Mouse (Mus musculus) heart, embryonic 12.5 days (tissue): Measurements from ENCODE around the gene Arhgef3. TPM values are rescaled to one million over a fixed set of nuclear protein-coding genes. Genes with fewer than 3 reads are reported as not detected.

Experiments
- ATAC-seq: fragments of 200-750 bp; cut with Nextera tagmentation; 2 replicates; pipeline ENCODE4 v1.8.0; 2017; ENCODE audit warnings: moderate TSS enrichment, moderate library complexity; ENCODE audit not compliant: insufficient number of reproducible peaks, low FRiP score
- H3K27ac ChIP-seq: fragments of 300-500 bp; sonication (generic); 2 replicates; pipeline ENCODE4 v1.5.1; 2016; ENCODE audit warnings: mild to moderate bottlenecking, moderate library complexity; ENCODE audit not compliant: poor library complexity, severe bottlenecking
- H3K27me3 ChIP-seq: fragments of 300-500 bp; sonication (generic); replicated peaks from 2 replicates; pipeline ENCODE4 v1.6.1; 2016; ENCODE audit warnings: mild to moderate bottlenecking, moderate library complexity
- H3K36me3 ChIP-seq: fragments of 300-500 bp; sonication (generic); 2 replicates; pipeline ENCODE4 v1.6.1; 2016; ENCODE audit warnings: mild to moderate bottlenecking, moderate library complexity
- H3K4me1 ChIP-seq: fragments of 300-500 bp; sonication (generic); replicated peaks from 2 replicates; pipeline ENCODE4 v1.6.1; 2016; ENCODE audit warnings: mild to moderate bottlenecking
- H3K4me2 ChIP-seq: fragments of 300-500 bp; sonication (generic); 2 replicates; pipeline ENCODE4 v1.6.1; 2016; ENCODE audit warnings: mild to moderate bottlenecking, moderate library complexity
- H3K4me3 ChIP-seq: fragments of 300-500 bp; sonication (generic); 2 replicates; pipeline ENCODE4 v1.5.1; 2016; ENCODE audit warnings: mild to moderate bottlenecking
- H3K9ac ChIP-seq: fragments of 300-500 bp; sonication (generic); 2 replicates; pipeline ENCODE4 v1.6.1; 2016; ENCODE audit warnings: mild to moderate bottlenecking, moderate library complexity
- H3K9me3 ChIP-seq: fragments of 300-500 bp; sonication (generic); replicated peaks from 2 replicates; pipeline ENCODE4 v1.6.1; 2016; ENCODE audit warnings: mild to moderate bottlenecking, moderate library complexity
- WGBS: fragments of 180-500 bp; shearing (Covaris S2); methylation state at CpG from one replicate; pipeline ENCODE4 v1.1.7; 2016; 5-methylcytosine and 5-hydroxymethylcytosine counted together
- polyA plus RNA-seq: library from polyadenylated mRNA; unstranded; fragments of >200 nt; fragmentation: Nextera tagmentation; extraction: Ambion mirVana; gene quantifications from 2 replicates; pipeline ENCODE4 v1.2.1, GENCODE M21; 2016

Arhgef3 gene
- polyA plus RNA-seq, 1 experiment from 2014 or later: 17.6 TPM

GRCm38 (mm10) chr14:27145171-27146045 is 30.7 kb downstream of the Arhgef3 start:
- Histone ChIP-seq H3K36me3 (no peaks in the 10 kb centered on the region), H3K9ac (0 out of 2 replicates have a peak overlapping the region, but pooled peaks have one; percentile 11), H3K27me3 (no peaks in the 10 kb centered on the region), H3K4me2 (no peak overlapping the region), H3K4me1 (peaks cover 64% of the 10 kb centered on the region), H3K9me3 (no peaks in the 10 kb centered on the region), H3K27ac (no peak overlapping the region), H3K4me3 (no peak overlapping the region)
- WGBS: 50% methylated on average over 8 of the region's 8 CpGs
- peak; percentile 36; the same call in 1 of the 2 replicates for ATAC-seq

- Histone ChIP-seq H3K9me3 (no peaks in the 10 kb centered on the region), H3K27me3 (no peaks in the 10 kb centered on the region), H3K36me3 (no peaks in the 10 kb centered on the region), H3K27ac (no peak overlapping the region), H3K4me1 (peaks cover 64% of the 10 kb centered on the region), H3K9ac (no peak overlapping the region), H3K4me3 (no peak overlapping the region), H3K4me2 (no peak overlapping the region)
- ATAC-seq: no peak
- 46% methylated on average over 7 of the region's 7 CpGs for WGBS
Measured at GRCm38 (mm10) chr14:27147726-27148125, 33.0 kb downstream of the Arhgef3 start.

DNA sequence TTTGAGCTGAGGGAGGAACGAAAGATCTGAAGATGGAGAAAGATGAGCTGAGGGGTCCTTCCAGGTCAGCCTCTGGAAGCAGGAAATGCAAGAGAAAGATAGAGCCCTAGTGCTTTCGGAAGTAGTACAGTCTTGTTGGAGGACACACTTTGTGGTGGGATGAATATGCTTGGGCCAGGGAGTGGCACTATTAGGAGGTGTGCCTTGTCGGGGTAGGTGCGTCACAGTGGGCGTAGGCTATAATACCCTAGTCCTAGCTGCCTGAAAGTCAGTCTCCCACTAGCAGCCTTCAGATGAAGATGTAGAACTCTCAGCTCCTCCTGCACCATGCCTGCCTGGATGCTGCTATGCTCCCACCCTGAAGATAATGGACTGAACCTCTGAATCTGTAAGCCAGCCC is 34.7 kb downstream of the Arhgef3 start:
- 85% methylated on average over 5 of the region's 5 CpGs for WGBS
- no peak overlapping the region for H3K27ac ChIP-seq

DNA sequence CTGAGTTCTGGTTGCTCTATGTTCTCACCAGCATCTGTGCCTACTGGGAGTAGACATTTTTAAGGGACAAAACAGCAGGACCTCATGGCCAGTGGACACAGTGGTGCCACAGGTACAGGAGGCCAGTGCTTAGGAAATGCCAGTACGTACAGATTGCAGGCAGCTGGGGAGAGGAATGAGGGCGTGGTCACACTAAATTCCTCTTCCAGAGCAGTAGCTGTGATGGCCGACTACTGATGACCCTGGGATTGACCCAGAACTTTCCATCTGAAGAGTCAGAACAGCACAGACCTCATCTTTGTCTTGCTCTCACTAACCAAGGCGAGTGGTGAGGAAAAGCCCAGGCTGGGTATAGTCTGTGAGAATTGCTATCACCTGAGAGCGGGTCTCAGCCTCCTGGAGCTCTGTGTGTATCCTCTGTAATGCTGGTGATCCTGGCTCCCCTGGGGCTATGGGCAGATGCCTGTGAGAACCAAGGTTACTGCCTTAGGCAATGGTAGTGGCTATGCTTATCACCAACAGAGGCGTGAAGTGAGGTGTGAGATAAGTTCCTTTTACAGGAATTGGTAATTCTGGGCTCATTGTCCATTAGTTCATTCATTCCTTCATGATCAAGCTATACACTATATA is 35.4 kb downstream of the Arhgef3 start:
- peak overlapping the region; percentile 35 for H3K27ac ChIP-seq
- no peak overlapping the region for H3K4me2 ChIP-seq
- H3K9ac ChIP-seq: no peak overlapping the region
- H3K36me3 ChIP-seq: no peaks in the 10 kb centered on the region
- H3K27me3 ChIP-seq: no peaks in the 10 kb centered on the region
- peaks cover 53% of the 10 kb centered on the region for H3K4me1 ChIP-seq
- ATAC-seq: no peak
- no peak overlapping the region for H3K4me3 ChIP-seq
- 27% methylated on average over 6 of the region's 6 CpGs for WGBS
- H3K9me3 ChIP-seq: no peaks in the 10 kb centered on the region

More for the DNA sequence above, 34.7 kb downstream of the Arhgef3 start:
- no peak overlapping the region for H3K4me3 ChIP-seq
- H3K4me2 ChIP-seq: no peak overlapping the region
- H3K27me3 ChIP-seq: no peaks in the 10 kb centered on the region
- H3K36me3 ChIP-seq: no peaks in the 10 kb centered on the region
- ATAC-seq: no peak
- H3K9ac ChIP-seq: no peak overlapping the region
- peaks cover 60% of the 10 kb centered on the region for H3K4me1 ChIP-seq
- H3K9me3 ChIP-seq: no peaks in the 10 kb centered on the region

- no peaks in the 10 kb centered on the region for H3K27me3 ChIP-seq
- no peaks in the 10 kb centered on the region for H3K9me3 ChIP-seq
- ATAC-seq: peak; percentile 70
- no peak overlapping the region for H3K4me3 ChIP-seq
- 10% methylated on average over 8 of the region's 8 CpGs for WGBS
- no peak overlapping the region for H3K9ac ChIP-seq
- peaks cover 45% of the 10 kb centered on the region for H3K4me1 ChIP-seq
- H3K4me2 ChIP-seq: peak overlapping the region; percentile 42
- peak overlapping the region; percentile 92 for H3K27ac ChIP-seq
- no peaks in the 10 kb centered on the region for H3K36me3 ChIP-seq
Measured at GRCm38 (mm10) chr14:27151432-27151831, 36.7 kb downstream of the Arhgef3 start.

- H3K36me3 ChIP-seq: no peaks in the 10 kb centered on the region
- no peak overlapping the region for H3K4me2 ChIP-seq
- 65% methylated on average over 6 of the region's 6 CpGs for WGBS
- H3K4me3 ChIP-seq: no peak overlapping the region
- no peak for ATAC-seq
- H3K27me3 ChIP-seq: no peaks in the 10 kb centered on the region
- peaks cover 41% of the 10 kb centered on the region for H3K4me1 ChIP-seq
- no peak overlapping the region for H3K27ac ChIP-seq
- H3K9ac ChIP-seq: no peak overlapping the region
- no peaks in the 10 kb centered on the region for H3K9me3 ChIP-seq
Measured at GRCm38 (mm10) chr14:27155088-27155487, 40.4 kb downstream of the Arhgef3 start.

GRCm38 (mm10) chr14:27156032-27156431 is 41.3 kb downstream of the Arhgef3 start:
- Histone ChIP-seq H3K9ac (no peak overlapping the region), H3K27me3 (no peaks in the 10 kb centered on the region), H3K4me2 (no peak overlapping the region), H3K9me3 (no peaks in the 10 kb centered on the region), H3K27ac (no peak overlapping the region), H3K4me3 (no peak overlapping the region), H3K4me1 (peaks cover 33% of the 10 kb centered on the region), H3K36me3 (no peaks in the 10 kb centered on the region)
- no peak for ATAC-seq
- WGBS: 64% methylated on average over 6 of the region's 6 CpGs

DNA sequence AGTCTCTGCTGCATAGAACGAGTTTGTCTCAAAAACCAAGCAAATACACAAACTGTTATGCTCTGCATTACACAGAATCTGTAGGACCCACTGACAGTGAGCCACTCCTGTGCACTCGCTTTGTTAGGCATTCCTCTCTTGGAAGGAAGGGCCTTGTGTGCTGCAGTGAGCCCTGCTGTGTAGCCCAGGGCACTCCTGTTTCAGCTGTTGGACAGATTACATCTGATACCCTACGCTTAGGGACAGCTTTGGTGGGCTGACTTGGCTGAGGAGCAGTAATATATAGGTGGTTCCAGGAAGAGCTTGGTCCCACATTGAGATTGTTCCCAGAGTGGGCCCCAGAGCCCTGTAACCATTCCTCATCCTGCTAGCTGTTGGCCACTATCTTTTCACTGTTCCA is 43.4 kb downstream of the Arhgef3 start:
- no peak overlapping the region for H3K9ac ChIP-seq
- WGBS: 65% methylated on average over 3 of the region's 3 CpGs
- no peak overlapping the region for H3K4me3 ChIP-seq
- H3K27ac ChIP-seq: no peak overlapping the region
- H3K4me2 ChIP-seq: no peak overlapping the region
- H3K4me1 ChIP-seq: peaks cover 23% of the 10 kb centered on the region
- H3K27me3 ChIP-seq: 0 out of 2 replicates have a peak, but pooled peaks cover 3% of the 10 kb centered on the region
- H3K36me3 ChIP-seq: no peaks in the 10 kb centered on the region
- no peaks in the 10 kb centered on the region for H3K9me3 ChIP-seq
- no peak for ATAC-seq

- Histone ChIP-seq H3K9ac (no peak overlapping the region), H3K9me3 (no peaks in the 10 kb centered on the region), H3K4me3 (no peak overlapping the region), H3K4me1 (peaks cover 23% of the 10 kb centered on the region), H3K27me3 (0 out of 2 replicates have a peak, but pooled peaks cover 3% of the 10 kb centered on the region), H3K27ac (no peak overlapping the region), H3K4me2 (no peak overlapping the region), H3K36me3 (no peaks in the 10 kb centered on the region)
- ATAC-seq: no peak
- 20% methylated on average over 2 of the region's 2 CpGs for WGBS
Measured at GRCm38 (mm10) chr14:27158782-27159181, 44.1 kb downstream of the Arhgef3 start.

- no peak overlapping the region for H3K9ac ChIP-seq
- 0 out of 2 replicates have a peak, but pooled peaks cover 3% of the 10 kb centered on the region for H3K27me3 ChIP-seq
- no peak overlapping the region for H3K27ac ChIP-seq
- ATAC-seq: no peak
- H3K36me3 ChIP-seq: no peaks in the 10 kb centered on the region
- peaks cover 23% of the 10 kb centered on the region for H3K4me1 ChIP-seq
- no peak overlapping the region for H3K4me2 ChIP-seq
- no peaks in the 10 kb centered on the region for H3K9me3 ChIP-seq
- WGBS: 84% methylated on average over 7 of the region's 7 CpGs
- H3K4me3 ChIP-seq: no peak overlapping the region
Measured at GRCm38 (mm10) chr14:27160762-27161161, 46.1 kb downstream of the Arhgef3 start.

DNA sequence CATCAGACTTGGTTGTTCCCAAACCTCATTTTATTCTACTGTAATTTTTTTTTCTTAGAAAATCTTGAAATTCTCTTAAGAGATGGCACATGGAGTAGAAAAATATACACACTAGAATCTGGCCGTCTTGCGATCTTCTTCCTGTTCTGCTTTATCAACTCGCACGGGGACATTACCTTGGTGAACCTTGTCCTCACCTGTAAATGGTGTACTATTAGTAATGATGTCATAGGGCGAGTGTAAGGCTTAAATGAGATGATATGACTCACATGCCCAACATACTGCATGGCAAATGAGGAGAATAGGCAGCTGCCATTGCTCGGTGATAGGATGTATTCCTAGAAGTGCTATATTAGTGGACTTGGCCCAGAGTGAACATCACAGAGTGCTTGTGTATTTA is 49.9 kb downstream of the Arhgef3 start:
- H3K4me3 ChIP-seq: no peak overlapping the region
- no peak overlapping the region for H3K9ac ChIP-seq
- H3K9me3 ChIP-seq: no peaks in the 10 kb centered on the region
- no peak for ATAC-seq
- no peak overlapping the region for H3K27ac ChIP-seq
- H3K27me3 ChIP-seq: peaks cover 3% of the 10 kb centered on the region; the same call in 1 of the 2 replicates
- peaks cover 30% of the 10 kb centered on the region for H3K4me1 ChIP-seq
- no peaks in the 10 kb centered on the region for H3K36me3 ChIP-seq
- 86% methylated on average over 6 of the region's 6 CpGs for WGBS
- no peak overlapping the region for H3K4me2 ChIP-seq
